8 mouse cellular contexts compared by ENCODE assay signal in genomic region chr1:130731741-130732337, GRCm38 (mm10). TPM values are rescaled to one million over a fixed set of nuclear protein-coding genes. Genes with fewer than 3 reads are reported as not detected.
A peak's percentile ranks its signal among the peaks of the same experiment; 100 is the strongest.
DNase-seq lines count a peak whose midpoint lies in the region; ATAC-seq lines count a peak whose summit lies in the region.

Gene AA986860 (plus strand): TSS chr1:130731976.

- H3K27ac ChIP-seq in embryonic facial prominence, embryonic 14.5 days (replicated peaks; ENCODE audit: low read depth, low read length) = no peak within 1 kb of the TSS
- H3K27ac ChIP-seq in kidney, embryonic 15.5 days = peak within 1 kb of the TSS; percentile 86

- 2% methylated on average over 10 of the region's 10 CpGs for WGBS in embryonic facial prominence, embryonic 14.5 days
- 7% methylated on average over 10 of the region's 10 CpGs for WGBS in kidney, embryonic 15.5 days

- no peaks in the 10 kb centered on the region for H3K9me3 ChIP-seq in megakaryocyte, embryonic 14.5 days
- H3K9me3 ChIP-seq in embryonic facial prominence, embryonic 14.5 days (ENCODE audit: control insufficient read depth, low read length) = no peaks in the 10 kb centered on the region
- H3K9me3 ChIP-seq in kidney, embryonic 15.5 days (replicated peaks) = no peaks in the 10 kb centered on the region

- H3K4me1 ChIP-seq in megakaryocyte, embryonic 14.5 days = peaks cover 93% of the 10 kb centered on the region
- no peaks in the 10 kb centered on the region for H3K4me1 ChIP-seq in embryonic facial prominence, embryonic 14.5 days (ENCODE audit: control insufficient read depth, insufficient read depth, low read length)
- H3K4me1 ChIP-seq in kidney, embryonic 15.5 days = peaks cover 35% of the 10 kb centered on the region

- H3K4me2 ChIP-seq in embryonic facial prominence, embryonic 14.5 days (ENCODE audit: low read depth, low read length) = peak within 1 kb of the TSS; percentile 36
- peak within 1 kb of the TSS; percentile 53 for H3K4me2 ChIP-seq in kidney, embryonic 15.5 days

- H3K9ac ChIP-seq in embryonic facial prominence, embryonic 14.5 days (ENCODE audit: low read depth, low read length) = no peak within 1 kb of the TSS
- no peak within 1 kb of the TSS for H3K9ac ChIP-seq in kidney, embryonic 15.5 days

- peak; percentile 68 for DNase-seq in embryonic facial prominence, embryonic 14.5 days (ENCODE audit: low spot score)
- DNase-seq in lung, postnatal 10 days = peak; percentile 54
- no peak for DNase-seq in cerebellum, postnatal 25 days
- no peak for DNase-seq in right cerebral cortex, postnatal 25 days
- no peak for DNase-seq in cerebellum, adult 8-10 months

- no peaks in the 10 kb centered on the region for H3K27me3 ChIP-seq in megakaryocyte, embryonic 14.5 days (replicated peaks)
- no peaks in the 10 kb centered on the region for H3K27me3 ChIP-seq in embryonic facial prominence, embryonic 14.5 days (replicated peaks; ENCODE audit: control insufficient read depth, insufficient read depth, low read length)
- no peaks in the 10 kb centered on the region for H3K27me3 ChIP-seq in kidney, embryonic 15.5 days

- H3K36me3 ChIP-seq in megakaryocyte, embryonic 14.5 days (replicated peaks; ENCODE audit: low read length) = peaks cover 46% of the 10 kb centered on the region
- no peaks in the 10 kb centered on the region for H3K36me3 ChIP-seq in embryonic facial prominence, embryonic 14.5 days (ENCODE audit: control insufficient read depth, insufficient read depth, low read length)
- H3K36me3 ChIP-seq in kidney, embryonic 15.5 days = no peaks in the 10 kb centered on the region

- peak within 1 kb of the TSS; percentile 76 for H3K4me3 ChIP-seq in megakaryocyte, embryonic 14.5 days (replicated peaks)
- H3K4me3 ChIP-seq in embryonic facial prominence, embryonic 14.5 days (ENCODE audit: low read depth, low read length) = peak within 1 kb of the TSS; percentile 1; the same call in 1 of the 2 replicates
- peak within 1 kb of the TSS; percentile 37 for H3K4me3 ChIP-seq in kidney, embryonic 15.5 days (replicated peaks)

- no peak for ATAC-seq in megakaryocyte, adult 5-6 weeks (ENCODE audit: poor library complexity, severe bottlenecking)
- ATAC-seq in embryonic facial prominence, embryonic 14.5 days (ENCODE audit: low read depth) = peak; percentile 87
- ATAC-seq in kidney, embryonic 15.5 days (replicated peaks; ENCODE audit: low FRiP score) = peak; percentile 94

RNA-seq across cellular contexts. Expression of gene AA986860, which starts in this region (rescaled TPM):
- polyA plus RNA-seq in megakaryocyte, embryonic 14.5 days (2012; ENCODE audit: insufficient read depth, low replicate concordance) = 4.5 and 39.9 TPM in 2 replicates
- 0.54 and 0.87 TPM in 2 replicates for total RNA-seq in megakaryocyte, adult 5-6 weeks (2015)
- total RNA-seq in megakaryocyte, adult 5-6 weeks (2017) = 0.11 and 0.33 TPM in 2 replicates
- polyA plus RNA-seq in embryonic facial prominence, embryonic 14.5 days (2014; fragmentation: Nextera tagmentation; extraction: Ambion mirVana) = 4.3 and 4.5 TPM in 2 replicates
- polyA plus RNA-seq in kidney, embryonic 15.5 days (2015; fragmentation: Nextera tagmentation; extraction: Ambion mirVana) = 10.7 and 11.6 TPM in 2 replicates

Comparison
In these comparisons a context has a peak if more than half of its experiments do, and no peak if none do; other contexts are left out.
1. H3K4me3 ChIP-seq: peak in every context shown above with its lines; median percentile 76 in megakaryocyte, embryonic 14.5 days; 37 in kidney, embryonic 15.5 days; 1 in embryonic facial prominence, embryonic 14.5 days.
2. DNase-seq: peak in embryonic facial prominence, embryonic 14.5 days (single experiment) and lung, postnatal 10 days (single experiment); none in cerebellum, postnatal 25 days (0 of 2), right cerebral cortex, postnatal 25 days (single experiment) and cerebellum, adult 8-10 months (single experiment).